Mouse (Mus musculus) ovary, postnatal 14 days (tissue): Measurements from ENCODE around the gene Tfap2d.

Source experiments
- DNase-seq: peaks from one replicate; pipeline ENCODE4 v3.0.0; 2022; ENCODE audit warnings: low spot score

The Tfap2d gene

DNA sequence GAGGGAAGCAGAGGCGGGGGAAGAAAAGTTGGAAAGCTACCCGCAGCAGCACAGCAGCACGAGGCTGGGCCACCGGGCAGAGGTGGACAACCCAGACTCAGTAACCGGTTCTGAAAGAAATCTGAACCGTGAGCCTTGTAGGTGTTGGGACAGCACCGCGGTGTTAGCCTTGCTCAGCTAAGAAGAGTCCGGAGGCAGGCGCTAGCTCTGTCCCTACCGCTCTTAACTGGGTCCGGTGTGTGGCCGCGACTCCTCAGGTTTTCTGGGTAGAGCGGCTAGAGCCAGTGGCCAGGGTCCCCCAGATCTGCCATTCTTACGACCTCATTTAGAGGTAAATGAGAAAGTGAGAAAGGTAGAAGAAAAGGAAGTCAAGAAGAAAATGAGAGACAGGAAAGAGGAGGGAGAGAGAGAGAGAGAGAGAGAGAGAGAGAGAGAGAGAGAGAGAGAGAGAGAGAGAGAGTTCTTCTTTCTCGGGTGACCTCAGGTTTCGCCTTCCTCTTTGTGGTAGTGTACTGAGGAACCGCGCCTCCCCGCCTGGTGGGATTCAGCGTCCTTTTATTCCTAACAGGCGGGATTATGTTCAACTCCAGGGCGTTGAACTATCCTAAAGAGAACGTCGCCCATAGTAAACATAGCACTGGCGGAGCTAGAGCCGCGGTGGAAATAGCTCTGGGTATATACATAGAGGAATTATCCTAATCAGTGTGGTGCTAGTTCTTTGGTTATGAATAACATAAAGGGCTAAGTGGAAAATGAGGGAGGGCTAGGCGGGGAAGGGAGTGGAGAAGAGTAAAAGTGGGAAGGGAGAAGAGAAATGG, 107.6 kb downstream of the Tfap2d start:
- no peak for DNase-seq

DNA sequence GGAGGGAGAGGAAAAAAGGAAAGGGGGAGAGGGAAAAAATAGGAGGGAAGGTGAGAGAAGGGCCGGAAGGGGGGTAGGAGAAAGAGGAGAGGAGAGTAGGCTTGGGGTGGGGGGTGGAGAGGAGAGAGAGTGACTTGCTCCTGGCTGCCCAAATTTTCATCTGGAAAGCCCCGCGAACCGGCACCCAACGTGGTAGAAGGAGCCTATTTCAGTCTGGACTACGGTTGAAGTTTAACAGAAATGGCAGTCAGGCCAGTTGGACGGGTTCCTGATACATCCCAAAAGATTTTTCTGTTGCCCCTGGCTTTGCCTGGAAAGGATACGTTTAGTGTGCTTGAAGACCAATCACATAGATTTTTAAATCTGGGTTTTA, 108.2 kb downstream of the Tfap2d start:
- DNase-seq, result no peak

DNA sequence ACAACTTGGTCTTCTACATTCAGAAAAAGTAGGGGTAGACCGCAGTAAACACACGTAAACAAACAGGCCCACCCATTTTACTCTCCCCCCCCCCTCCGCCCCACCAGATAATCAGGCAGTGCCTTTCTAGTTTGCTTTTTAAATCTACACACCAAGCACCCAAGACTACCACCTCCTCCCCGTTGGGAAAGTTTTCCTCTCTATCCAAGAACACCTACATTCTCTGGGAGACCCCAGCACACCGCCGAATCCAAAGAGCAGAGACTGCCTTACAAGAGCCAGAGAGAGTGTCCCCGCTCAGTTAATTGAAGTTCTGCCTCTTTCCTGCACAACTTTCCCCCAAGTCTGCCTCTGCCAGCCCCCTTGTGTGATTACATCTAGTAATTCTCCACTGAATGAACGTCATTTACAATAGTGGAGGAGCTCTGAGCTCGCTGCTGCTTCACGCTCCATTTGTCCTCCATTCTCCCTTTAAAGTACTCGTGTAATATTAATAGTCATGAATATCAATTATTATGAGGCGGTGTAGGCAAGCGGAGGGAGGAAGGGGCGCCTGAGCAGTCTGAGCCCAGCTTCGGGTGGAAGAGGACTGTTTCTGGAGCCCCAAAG, 108.8 kb downstream of the Tfap2d start:
- no peak for DNase-seq

DNA sequence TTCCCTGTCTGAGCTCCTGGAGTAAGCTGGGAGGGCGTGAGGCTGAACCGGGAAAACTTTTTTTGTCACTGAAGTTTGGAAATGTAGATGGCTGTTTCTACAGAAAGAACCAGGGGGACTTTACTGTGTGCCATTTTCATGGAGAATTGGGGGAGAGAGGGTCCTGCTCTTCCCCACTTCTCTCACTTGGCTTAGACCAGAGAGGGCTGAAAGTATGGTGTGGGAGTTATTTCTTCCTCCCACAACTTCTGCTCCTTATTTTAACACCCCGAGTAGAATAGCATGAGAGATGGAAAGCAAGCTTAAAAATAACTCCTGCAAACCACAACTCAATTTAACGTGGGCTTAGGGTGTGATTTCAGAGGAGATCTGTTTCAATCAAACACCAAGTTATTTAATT, 109.9 kb downstream of the Tfap2d start:
- no peak for DNase-seq

DNA sequence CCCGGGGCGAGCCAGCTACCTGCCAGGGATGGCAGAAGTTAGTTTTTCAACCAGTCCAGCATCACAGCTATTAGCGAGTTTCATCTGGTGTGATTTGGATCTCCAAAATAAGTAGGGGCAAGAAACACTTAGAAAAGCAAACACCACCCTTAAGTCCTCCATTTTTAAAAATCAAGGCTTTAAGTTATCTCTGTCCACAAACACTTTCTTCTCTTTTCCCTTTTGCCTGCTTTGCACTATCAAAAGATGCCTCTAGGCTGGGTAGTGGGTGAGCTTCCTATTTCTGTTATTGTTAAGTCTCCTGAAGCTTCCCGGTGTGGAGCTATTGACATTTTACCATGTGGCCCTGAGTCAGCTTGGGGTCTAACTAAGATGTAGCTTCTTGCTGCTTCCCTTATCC, 110.3 kb downstream of the Tfap2d start:
- DNase-seq, result no peak

DNA sequence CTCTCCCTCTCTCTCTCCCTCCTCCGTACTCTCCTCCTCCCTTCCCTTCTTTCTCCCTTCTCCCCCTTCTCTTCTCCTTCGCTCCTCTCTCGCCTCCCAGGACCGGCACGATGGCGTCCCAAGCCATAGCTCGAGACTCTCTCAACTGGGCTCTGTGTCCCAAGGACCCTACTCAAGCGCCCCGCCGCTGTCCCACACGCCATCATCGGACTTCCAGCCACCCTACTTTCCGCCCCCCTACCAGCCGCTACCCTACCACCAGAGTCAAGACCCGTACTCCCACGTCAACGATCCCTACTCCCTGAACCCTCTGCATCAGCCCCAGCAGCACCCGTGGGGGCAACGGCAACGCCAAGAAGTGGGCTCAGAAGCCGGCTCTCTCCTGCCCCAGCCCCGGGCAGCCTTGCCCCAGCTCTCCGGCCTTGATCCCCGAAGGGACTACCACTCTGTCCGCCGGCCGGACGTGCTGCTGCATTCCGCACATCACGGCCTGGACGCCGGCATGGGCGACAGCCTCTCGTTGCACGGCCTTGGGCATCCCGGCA, 111.1 kb downstream of the Tfap2d start:
- no peak for DNase-seq
